Mouse (Mus musculus) liver, embryonic 15.5 days (tissue): Measurements from ENCODE around the gene Negr1. TPM values are rescaled to one million over a fixed set of nuclear protein-coding genes. Genes with fewer than 3 reads are reported as not detected.

ENCODE experiments used
- ATAC-seq: fragments of 200-750 bp; cut with Nextera tagmentation; 2 replicates; pipeline ENCODE4 v1.8.0; 2017; ENCODE audit warnings: moderate number of reproducible peaks, mild to moderate bottlenecking, moderate library complexity; ENCODE audit not compliant: insufficient read depth
- H3K27ac ChIP-seq: fragments of 300-500 bp; sonication (generic); replicated peaks from 2 replicates; pipeline ENCODE4 v1.5.1; 2015; ENCODE audit warnings: mild to moderate bottlenecking, inconsistent platforms
- H3K27me3 ChIP-seq: fragments of 300-500 bp; sonication (generic); 2 replicates; pipeline ENCODE4 v1.6.1; 2015; ENCODE audit warnings: mild to moderate bottlenecking, inconsistent platforms
- H3K36me3 ChIP-seq: fragments of 300-500 bp; sonication (generic); replicated peaks from 2 replicates; pipeline ENCODE4 v1.6.1; 2015; ENCODE audit warnings: moderate library complexity, mild to moderate bottlenecking, inconsistent platforms
- H3K4me1 ChIP-seq: fragments of 300-500 bp; sonication (generic); replicated peaks from 2 replicates; pipeline ENCODE4 v1.6.1; 2015; ENCODE audit warnings: inconsistent platforms
- H3K4me2 ChIP-seq: fragments of 300-500 bp; sonication (generic); 2 replicates; pipeline ENCODE4 v1.6.1; 2015; ENCODE audit warnings: moderate library complexity, mild to moderate bottlenecking, inconsistent platforms
- H3K4me3 ChIP-seq: fragments of 300-500 bp; sonication (generic); replicated peaks from 2 replicates; pipeline ENCODE4 v1.5.1; 2015; ENCODE audit warnings: mild to moderate bottlenecking, inconsistent platforms
- H3K9ac ChIP-seq: fragments of 300-500 bp; sonication (generic); 2 replicates; pipeline ENCODE4 v1.6.1; 2015; ENCODE audit warnings: moderate library complexity, mild to moderate bottlenecking, inconsistent platforms
- H3K9me3 ChIP-seq: fragments of 300-500 bp; sonication (generic); replicated peaks from 2 replicates; pipeline ENCODE4 v1.6.1; 2016; ENCODE audit warnings: inconsistent platforms
- WGBS: fragments of 180-500 bp; shearing (Covaris S2); methylation state at CpG from one replicate; pipeline ENCODE4 v1.1.7; 2015; ENCODE audit warnings: mixed read lengths; ENCODE audit not compliant: insufficient replicate concordance; 5-methylcytosine and 5-hydroxymethylcytosine counted together
- polyA plus RNA-seq: library from polyadenylated mRNA; unstranded; fragments of >200 nt; fragmentation: Nextera tagmentation; extraction: Ambion mirVana; gene quantifications from 2 replicates; pipeline ENCODE4 v1.2.1, GENCODE M21; 2015

Gene Negr1
- polyA plus RNA-seq, 1 experiment from 2014 or later = 0.08 TPM

GRCm38 (mm10) chr3:157085180-157085579 lies 523.6 kb downstream of the Negr1 start:
- H3K4me3 ChIP-seq = no peak overlapping the region
- no peak overlapping the region for H3K4me2 ChIP-seq
- H3K27ac ChIP-seq = no peak overlapping the region
- WGBS = 58% methylated on average over 1 of the region's 1 CpGs
- no peaks in the 10 kb centered on the region for H3K36me3 ChIP-seq
- no peaks in the 10 kb centered on the region for H3K9me3 ChIP-seq
- H3K9ac ChIP-seq = no peak overlapping the region
- H3K4me1 ChIP-seq = no peaks in the 10 kb centered on the region
- no peak for ATAC-seq
- H3K27me3 ChIP-seq = no peaks in the 10 kb centered on the region

- H3K27me3 ChIP-seq = no peaks in the 10 kb centered on the region
- H3K27ac ChIP-seq = no peak overlapping the region
- H3K4me1 ChIP-seq = no peaks in the 10 kb centered on the region
- no peak overlapping the region for H3K9ac ChIP-seq
- WGBS = 25% methylated on average over 4 of the region's 4 CpGs
- no peak for ATAC-seq
- H3K36me3 ChIP-seq = no peaks in the 10 kb centered on the region
- no peak overlapping the region for H3K4me3 ChIP-seq
- H3K4me2 ChIP-seq = no peak overlapping the region
- no peaks in the 10 kb centered on the region for H3K9me3 ChIP-seq
Measured at GRCm38 (mm10) chr3:157090051-157090450, 528.5 kb downstream of the Negr1 start.

DNA sequence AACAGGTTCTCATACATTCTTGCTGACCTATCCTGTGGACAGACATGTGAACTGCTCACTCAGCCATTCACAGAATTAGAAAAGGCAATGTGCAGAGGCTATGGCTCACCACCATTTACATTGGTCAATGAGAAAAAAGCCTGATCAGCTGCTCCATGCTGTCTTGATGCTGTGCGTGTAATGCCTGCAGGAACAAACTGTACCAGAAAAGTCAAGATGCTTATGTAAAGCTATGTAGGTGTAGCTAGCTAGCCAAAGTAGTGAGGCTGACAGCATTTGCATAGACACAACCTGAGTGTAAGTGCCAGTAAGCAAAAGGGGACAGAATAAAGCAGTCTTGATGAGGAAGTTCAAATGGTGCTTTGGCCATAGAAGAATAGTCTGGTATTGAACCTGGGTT lies 534.7 kb downstream of the Negr1 start:
- H3K36me3 ChIP-seq = no peaks in the 10 kb centered on the region
- no peaks in the 10 kb centered on the region for H3K9me3 ChIP-seq
- H3K4me1 ChIP-seq = no peaks in the 10 kb centered on the region
- H3K4me3 ChIP-seq = no peak overlapping the region
- no peak overlapping the region for H3K9ac ChIP-seq
- ATAC-seq = no peak
- no peak overlapping the region for H3K27ac ChIP-seq
- WGBS = 80% methylated on average over 1 of the region's 1 CpGs
- H3K4me2 ChIP-seq = no peak overlapping the region
- H3K27me3 ChIP-seq = no peaks in the 10 kb centered on the region

- ATAC-seq = no peak
- no peaks in the 10 kb centered on the region for H3K36me3 ChIP-seq
- no peak overlapping the region for H3K27ac ChIP-seq
- H3K4me1 ChIP-seq = no peaks in the 10 kb centered on the region
- no peak overlapping the region for H3K4me3 ChIP-seq
- H3K27me3 ChIP-seq = no peaks in the 10 kb centered on the region
- no peaks in the 10 kb centered on the region for H3K9me3 ChIP-seq
- no peak overlapping the region for H3K9ac ChIP-seq
- no peak overlapping the region for H3K4me2 ChIP-seq
Measured at GRCm38 (mm10) chr3:157097514-157097913, 535.9 kb downstream of the Negr1 start.

- no peak for ATAC-seq
- no peak overlapping the region for H3K9ac ChIP-seq
- no peaks in the 10 kb centered on the region for H3K27me3 ChIP-seq
- no peaks in the 10 kb centered on the region for H3K36me3 ChIP-seq
- 55% methylated on average over 6 of the region's 6 CpGs for WGBS
- H3K27ac ChIP-seq = no peak overlapping the region
- H3K4me2 ChIP-seq = no peak overlapping the region
- H3K4me1 ChIP-seq = no peaks in the 10 kb centered on the region
- H3K4me3 ChIP-seq = no peak overlapping the region
- no peaks in the 10 kb centered on the region for H3K9me3 ChIP-seq
Measured at GRCm38 (mm10) chr3:157098417-157098816, 536.8 kb downstream of the Negr1 start.

DNA sequence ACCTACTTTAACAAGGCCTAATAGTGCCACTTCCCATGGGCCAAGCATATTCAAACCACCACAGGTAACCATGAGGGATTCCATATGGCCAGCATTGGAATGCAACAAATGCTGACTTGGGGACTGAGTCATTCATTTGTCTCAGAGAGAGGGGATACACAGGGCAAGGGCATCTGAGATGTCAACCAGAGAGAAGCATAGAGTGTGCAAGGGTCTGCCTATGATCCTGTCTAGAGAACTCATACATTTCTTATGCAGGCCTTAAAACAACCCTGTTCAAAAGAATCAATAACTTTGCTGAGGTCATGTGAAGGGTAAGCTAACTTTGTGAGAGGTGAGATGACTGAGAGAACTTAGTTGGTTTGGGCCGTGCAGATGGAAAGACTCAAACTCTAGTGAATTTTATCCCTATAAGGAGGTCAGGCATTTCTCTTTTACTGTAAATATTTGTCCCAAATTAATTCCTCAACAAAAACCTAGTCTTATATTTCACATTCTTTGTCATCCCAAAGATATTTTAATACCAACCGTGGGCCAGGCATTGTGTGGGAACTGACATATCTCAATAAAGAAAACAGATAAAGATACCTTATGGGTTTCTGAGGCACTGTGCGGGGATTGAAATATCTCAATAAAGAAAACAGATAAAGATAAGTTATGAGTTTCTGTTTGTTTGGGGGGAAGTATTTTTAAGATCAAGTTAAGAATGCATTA lies 543.4 kb downstream of the Negr1 start:
- no peaks in the 10 kb centered on the region for H3K4me1 ChIP-seq
- H3K4me2 ChIP-seq = no peak overlapping the region
- H3K27ac ChIP-seq = no peak overlapping the region
- ATAC-seq = no peak
- 60% methylated on average over 3 of the region's 3 CpGs for WGBS
- no peak overlapping the region for H3K4me3 ChIP-seq
- H3K9ac ChIP-seq = no peak overlapping the region
- no peaks in the 10 kb centered on the region for H3K9me3 ChIP-seq
- no peaks in the 10 kb centered on the region for H3K27me3 ChIP-seq
- no peaks in the 10 kb centered on the region for H3K36me3 ChIP-seq

DNA sequence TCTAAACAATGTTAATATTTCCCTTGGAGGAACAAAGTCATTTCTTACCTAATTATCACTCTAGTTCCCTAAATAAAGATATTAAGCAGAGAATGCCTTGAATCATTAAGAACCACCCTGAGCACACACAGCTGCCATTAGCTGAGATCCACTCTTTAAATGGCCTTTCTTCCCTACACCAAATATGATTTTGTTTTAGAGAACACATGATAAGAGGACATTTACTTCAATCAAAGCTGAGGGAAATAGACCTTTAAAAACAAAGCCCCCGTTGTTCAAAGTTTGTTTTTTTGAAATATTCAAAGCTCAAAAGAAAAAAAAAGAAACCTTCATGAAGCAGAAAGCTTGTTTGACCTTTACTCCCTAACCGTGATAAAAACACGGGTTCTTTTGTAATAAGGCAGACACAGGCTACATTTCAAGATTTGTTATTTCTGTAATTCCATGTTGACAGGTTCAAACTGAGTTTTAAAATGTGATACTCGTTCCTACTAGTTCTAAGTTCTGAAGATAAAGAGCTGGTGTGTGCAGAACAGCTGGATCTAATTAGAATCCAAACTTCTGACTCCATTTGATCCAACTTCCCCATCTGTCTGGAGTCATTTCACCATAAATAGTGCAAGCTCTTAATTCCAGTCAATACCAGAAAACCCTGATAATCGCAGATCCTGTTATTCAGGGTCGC lies 544.1 kb downstream of the Negr1 start:
- no peak overlapping the region for H3K27ac ChIP-seq
- WGBS = 53% methylated on average over 6 of the region's 6 CpGs
- no peaks in the 10 kb centered on the region for H3K4me1 ChIP-seq
- ATAC-seq = no peak
- H3K4me2 ChIP-seq = no peak overlapping the region
- H3K9me3 ChIP-seq = no peaks in the 10 kb centered on the region
- H3K36me3 ChIP-seq = no peaks in the 10 kb centered on the region
- no peak overlapping the region for H3K9ac ChIP-seq
- H3K27me3 ChIP-seq = no peaks in the 10 kb centered on the region
- no peak overlapping the region for H3K4me3 ChIP-seq

GRCm38 (mm10) chr3:157108156-157108555 lies 546.6 kb downstream of the Negr1 start:
- Histone ChIP-seq H3K4me2 (no peak overlapping the region), H3K9me3 (no peaks in the 10 kb centered on the region), H3K27me3 (no peaks in the 10 kb centered on the region), H3K9ac (no peak overlapping the region), H3K27ac (no peak overlapping the region), H3K4me1 (no peaks in the 10 kb centered on the region), H3K36me3 (no peaks in the 10 kb centered on the region), H3K4me3 (no peak overlapping the region)
- no peak for ATAC-seq
- WGBS = 81% methylated on average over 2 of the region's 2 CpGs

- no peak overlapping the region for H3K9ac ChIP-seq
- H3K27me3 ChIP-seq = no peaks in the 10 kb centered on the region
- ATAC-seq = no peak
- no peak overlapping the region for H3K4me2 ChIP-seq
- H3K36me3 ChIP-seq = no peaks in the 10 kb centered on the region
- no peak overlapping the region for H3K27ac ChIP-seq
- no peaks in the 10 kb centered on the region for H3K4me1 ChIP-seq
- no peaks in the 10 kb centered on the region for H3K9me3 ChIP-seq
- H3K4me3 ChIP-seq = no peak overlapping the region
Measured at GRCm38 (mm10) chr3:157109308-157109707, 547.7 kb downstream of the Negr1 start.

- no peaks in the 10 kb centered on the region for H3K9me3 ChIP-seq
- no peak overlapping the region for H3K9ac ChIP-seq
- no peak overlapping the region for H3K27ac ChIP-seq
- H3K27me3 ChIP-seq = no peaks in the 10 kb centered on the region
- H3K36me3 ChIP-seq = no peaks in the 10 kb centered on the region
- no peak overlapping the region for H3K4me2 ChIP-seq
- no peak for ATAC-seq
- no peaks in the 10 kb centered on the region for H3K4me1 ChIP-seq
- no peak overlapping the region for H3K4me3 ChIP-seq
- 39% methylated on average over 5 of the region's 5 CpGs for WGBS
Measured at GRCm38 (mm10) chr3:157115105-157115760, 553.6 kb downstream of the Negr1 start.

DNA sequence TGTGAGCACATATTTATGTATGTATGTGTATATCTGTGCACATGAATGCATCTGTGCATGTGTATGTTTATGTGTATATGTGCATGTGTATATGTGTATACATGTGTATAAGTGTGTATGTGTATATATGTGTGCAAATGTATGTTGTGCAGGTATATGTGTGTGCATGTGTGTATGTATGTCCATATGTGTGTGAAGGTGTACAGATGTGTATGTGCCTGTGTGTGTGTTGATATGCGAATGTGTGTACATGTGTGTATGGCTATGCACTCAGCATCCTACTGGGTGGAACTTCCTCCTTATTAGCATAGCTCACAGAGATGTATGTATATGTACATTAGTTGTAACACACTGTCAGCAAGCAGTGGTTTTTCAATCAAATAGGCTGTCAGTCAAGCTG lies 554.4 kb downstream of the Negr1 start:
- Histone ChIP-seq H3K4me2 (no peak overlapping the region), H3K4me1 (no peaks in the 10 kb centered on the region), H3K27ac (no peak overlapping the region), H3K9me3 (no peaks in the 10 kb centered on the region), H3K4me3 (no peak overlapping the region), H3K27me3 (no peaks in the 10 kb centered on the region), H3K36me3 (no peaks in the 10 kb centered on the region), H3K9ac (no peak overlapping the region)
- WGBS = 73% methylated on average over 1 of the region's 1 CpGs
- ATAC-seq = no peak
